20 mouse cellular contexts compared by ENCODE assay signal in the genomic region with DNA sequence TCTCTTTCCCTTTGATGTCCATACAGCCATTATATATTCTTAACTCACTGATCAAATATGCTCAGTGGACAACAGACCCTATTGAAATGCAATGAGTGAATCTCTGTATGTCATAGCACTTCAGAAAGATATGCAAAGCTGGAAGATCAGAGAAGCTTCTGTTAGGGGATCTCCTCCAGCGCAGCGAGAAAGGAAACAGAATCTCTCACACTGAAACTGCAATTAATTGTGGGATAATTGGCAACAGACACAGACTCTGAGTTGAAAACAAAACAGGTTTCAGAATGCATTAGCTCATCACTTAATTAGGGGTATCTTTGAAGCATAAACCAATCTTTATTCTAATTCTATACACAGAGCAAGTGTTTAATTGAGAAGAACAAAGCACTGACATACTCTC.
DNase-seq lines count a peak whose midpoint lies in the region; ATAC-seq and TF ChIP-seq lines count a peak whose summit lies in the region.
"Had no signal": no experiment of that assay in that cellular context is flagged by ENCODE, and none has a peak within 500 bp of the region (broad histone marks: within the 10 kb centered on the region; RNA-seq: fewer than 3 reads in every experiment).

No protein-coding gene starts in this region.

- peak; percentile 66 for ATAC-seq in hindbrain, postnatal 0 days
- ATAC-seq in hindbrain, embryonic 11.5 days (ENCODE audit: low FRiP score): no peak
- peak; percentile 71 for ATAC-seq in forebrain, embryonic 13.5 days
- ATAC-seq in midbrain, embryonic 13.5 days: peak; percentile 75
- ATAC-seq in activated CD4-positive, CD25-positive, alpha-beta regulatory T cell, adult 4 months: no peak
- ATAC-seq: liver, embryonic 12.5 days had no signal

- H3K27ac ChIP-seq in hindbrain, postnatal 0 days: no peak overlapping the region
- H3K27ac ChIP-seq in hindbrain, embryonic 11.5 days (ENCODE audit: low read depth, low read length): no peak overlapping the region
- no peak overlapping the region for H3K27ac ChIP-seq in forebrain, embryonic 13.5 days
- no peak overlapping the region for H3K27ac ChIP-seq in midbrain, embryonic 13.5 days
- H3K27ac ChIP-seq: heart, embryonic 15.5 days; limb, embryonic 13.5 days; liver, embryonic 12.5 days had no signal

- H3K4me2 ChIP-seq in hindbrain, postnatal 0 days (ENCODE audit: low read depth, low read length): no peak overlapping the region
- H3K4me2 ChIP-seq in hindbrain, embryonic 11.5 days (replicated peaks; ENCODE audit: low read depth, low read length): no peak overlapping the region
- no peak overlapping the region for H3K4me2 ChIP-seq in forebrain, embryonic 13.5 days
- H3K4me2 ChIP-seq in midbrain, embryonic 13.5 days (replicated peaks): no peak overlapping the region
- H3K4me2 ChIP-seq: heart, embryonic 15.5 days; limb, embryonic 13.5 days; liver, embryonic 12.5 days had no signal

- no peaks in the 10 kb centered on the region for H3K27me3 ChIP-seq in hindbrain, postnatal 0 days (ENCODE audit: insufficient read depth, low read length)
- H3K27me3 ChIP-seq in hindbrain, embryonic 11.5 days (ENCODE audit: control insufficient read depth, insufficient read depth, low read length): no peaks in the 10 kb centered on the region
- no peaks in the 10 kb centered on the region; the same call in 1 of the 2 replicates for H3K27me3 ChIP-seq in forebrain, embryonic 13.5 days
- H3K27me3 ChIP-seq in midbrain, embryonic 13.5 days: no peaks in the 10 kb centered on the region
- H3K27me3 ChIP-seq: heart, embryonic 15.5 days; limb, embryonic 13.5 days; liver, embryonic 12.5 days had no signal

- intact Hi-C loops in gastrocnemius, postnatal 36 days (cut with DNase I): no loop called here

- no peak overlapping the region for H3K9ac ChIP-seq in hindbrain, postnatal 0 days (replicated peaks; ENCODE audit: low read length)
- H3K9ac ChIP-seq in hindbrain, embryonic 11.5 days (ENCODE audit: low read depth, low read length): no peak overlapping the region
- H3K9ac ChIP-seq in forebrain, embryonic 13.5 days: no peak overlapping the region
- H3K9ac ChIP-seq in midbrain, embryonic 13.5 days (replicated peaks): no peak overlapping the region
- H3K9ac ChIP-seq: heart, embryonic 15.5 days; limb, embryonic 13.5 days; liver, embryonic 12.5 days had no signal

- H3K36me3 ChIP-seq in hindbrain, postnatal 0 days (ENCODE audit: insufficient read depth, low read length): no peaks in the 10 kb centered on the region
- H3K36me3 ChIP-seq in hindbrain, embryonic 11.5 days (ENCODE audit: control insufficient read depth, insufficient read depth, low read length): no peaks in the 10 kb centered on the region
- H3K36me3 ChIP-seq in forebrain, embryonic 13.5 days (ENCODE audit: poor library complexity, severe bottlenecking): no peaks in the 10 kb centered on the region
- H3K36me3 ChIP-seq in midbrain, embryonic 13.5 days: no peaks in the 10 kb centered on the region
- H3K36me3 ChIP-seq: heart, embryonic 15.5 days; limb, embryonic 13.5 days; liver, embryonic 12.5 days had no signal

- TF ChIP-seq CTCF in hindbrain, postnatal 0 days (IDR thresholded peaks at IDR 0.05; ENCODE audit: low read depth): no peak

- H3K4me1 ChIP-seq in hindbrain, postnatal 0 days (ENCODE audit: insufficient read depth, low read length): no peaks in the 10 kb centered on the region
- H3K4me1 ChIP-seq in hindbrain, embryonic 11.5 days (replicated peaks; ENCODE audit: control insufficient read depth, insufficient read depth, low read length): no peaks in the 10 kb centered on the region
- 0 out of 2 replicates have a peak, but pooled peaks cover 4% of the 10 kb centered on the region for H3K4me1 ChIP-seq in forebrain, embryonic 13.5 days
- H3K4me1 ChIP-seq in midbrain, embryonic 13.5 days (replicated peaks): peaks cover 16% of the 10 kb centered on the region
- H3K4me1 ChIP-seq: heart, embryonic 15.5 days; limb, embryonic 13.5 days; liver, embryonic 12.5 days had no signal

- peak; percentile 28 for DNase-seq in hindbrain, postnatal 0 days (ENCODE audit: low spot score)
- no peak for DNase-seq in hindbrain, embryonic 11.5 days (ENCODE audit: low spot score)
- peak; percentile 89 for DNase-seq in retina, postnatal 1 day
- DNase-seq in gastrocnemius, postnatal 36 days: no peak
- DNase-seq in urinary bladder, postnatal 14 days (ENCODE audit: low spot score): no peak
- DNase-seq: adrenal gland, postnatal 14 days; cerebellum, adult 11 months; cerebellum, adult 9-11 months; kidney, adult 8-10 months; kidney, postnatal 14 days; lung, adult 18-20 months; lung, postnatal 14 days; right cerebral cortex, postnatal 25 days; thymus, postnatal 14 days had no signal

- WGBS in hindbrain, postnatal 0 days: 44% methylated on average over 2 of the region's 2 CpGs
- WGBS in hindbrain, embryonic 11.5 days: 76% methylated on average over 2 of the region's 2 CpGs
- WGBS in forebrain, embryonic 13.5 days: 24% methylated on average over 2 of the region's 2 CpGs
- WGBS in midbrain, embryonic 13.5 days: 22% methylated on average over 2 of the region's 2 CpGs

- no peaks in the 10 kb centered on the region for H3K9me3 ChIP-seq in hindbrain, postnatal 0 days (ENCODE audit: low read length)
- no peaks in the 10 kb centered on the region for H3K9me3 ChIP-seq in hindbrain, embryonic 11.5 days (ENCODE audit: control insufficient read depth, low read length)
- H3K9me3 ChIP-seq in forebrain, embryonic 13.5 days (replicated peaks): no peaks in the 10 kb centered on the region
- no peaks in the 10 kb centered on the region for H3K9me3 ChIP-seq in midbrain, embryonic 13.5 days
- H3K9me3 ChIP-seq: heart, embryonic 15.5 days; limb, embryonic 13.5 days; liver, embryonic 12.5 days had no signal

- H3K4me3 ChIP-seq in hindbrain, postnatal 0 days (ENCODE audit: low read length): no peak overlapping the region
- H3K4me3 ChIP-seq in hindbrain, embryonic 11.5 days (ENCODE audit: low read depth, low read length): no peak overlapping the region
- H3K4me3 ChIP-seq in forebrain, embryonic 13.5 days: no peak overlapping the region
- H3K4me3 ChIP-seq in midbrain, embryonic 13.5 days (replicated peaks): no peak overlapping the region
- H3K4me3 ChIP-seq: heart, embryonic 15.5 days; limb, embryonic 13.5 days; liver, embryonic 12.5 days had no signal

Comparison
In these comparisons a context has a peak if more than half of its experiments do, and no peak if none do; other contexts are left out.
1. ATAC-seq: peak in hindbrain, postnatal 0 days (single experiment), forebrain, embryonic 13.5 days (single experiment) and midbrain, embryonic 13.5 days (single experiment); none in hindbrain, embryonic 11.5 days (single experiment) and activated CD4-positive, CD25-positive, alpha-beta regulatory T cell, adult 4 months (single experiment).
2. DNase-seq: peak in hindbrain, postnatal 0 days (single experiment) and retina, postnatal 1 day (single experiment); none in hindbrain, embryonic 11.5 days (single experiment), gastrocnemius, postnatal 36 days (0 of 2) and urinary bladder, postnatal 14 days (single experiment).